Mouse (Mus musculus): Measurements from ENCODE around the gene Nxnl1.

The Nxnl1 gene

DNA sequence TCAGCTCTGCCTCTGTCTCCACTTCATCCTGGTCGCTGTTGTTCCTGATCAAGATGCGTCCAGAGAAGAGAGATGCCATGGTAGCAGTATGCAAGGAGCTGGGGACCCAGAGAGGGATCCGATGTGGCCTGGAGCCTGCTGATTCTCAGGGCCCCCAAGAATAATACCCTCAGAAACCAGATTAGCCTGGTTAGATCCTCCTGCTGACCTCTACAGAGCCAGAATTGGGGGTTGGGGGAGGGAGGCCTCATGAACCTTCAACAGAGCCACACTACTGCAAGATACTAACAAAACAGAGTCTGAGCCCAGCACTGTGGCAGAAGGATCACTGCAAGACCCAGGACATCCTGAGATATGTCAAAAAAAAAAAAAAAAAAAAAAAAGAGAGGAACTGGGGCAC, at the start of gene Nxnl1:
TSS of gene Nxnl1 (minus strand) at position 101 of the 400 bp plus-strand sequence.
- no peak for DNase-seq (ENCODE audit: low read depth in 2 of 2, low spot score in 2 of 2)

DNA sequence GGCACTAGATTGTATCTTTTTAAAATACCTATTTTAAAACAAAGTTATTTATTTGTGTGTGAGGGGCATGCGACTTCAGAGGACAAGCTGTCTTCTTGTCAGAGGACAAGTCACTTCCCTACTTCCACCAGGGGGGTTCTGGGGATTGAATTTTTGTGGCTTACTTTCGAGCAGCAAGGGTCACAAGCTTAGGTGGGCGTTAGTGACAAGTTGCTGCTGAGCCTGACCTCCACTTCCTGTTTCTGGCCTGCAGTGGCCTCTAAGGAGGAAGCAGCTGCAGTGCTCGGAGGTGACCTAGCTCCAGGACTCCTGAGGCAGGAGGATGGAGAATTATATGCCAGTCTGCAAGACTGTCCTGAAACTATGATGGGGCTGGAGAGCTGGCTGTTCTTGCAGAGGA, 47.0 kb upstream of the Nxnl1 start:
- DNase-seq (ENCODE audit: low read depth in 2 of 2, low spot score in 2 of 2) = no peak

DNA sequence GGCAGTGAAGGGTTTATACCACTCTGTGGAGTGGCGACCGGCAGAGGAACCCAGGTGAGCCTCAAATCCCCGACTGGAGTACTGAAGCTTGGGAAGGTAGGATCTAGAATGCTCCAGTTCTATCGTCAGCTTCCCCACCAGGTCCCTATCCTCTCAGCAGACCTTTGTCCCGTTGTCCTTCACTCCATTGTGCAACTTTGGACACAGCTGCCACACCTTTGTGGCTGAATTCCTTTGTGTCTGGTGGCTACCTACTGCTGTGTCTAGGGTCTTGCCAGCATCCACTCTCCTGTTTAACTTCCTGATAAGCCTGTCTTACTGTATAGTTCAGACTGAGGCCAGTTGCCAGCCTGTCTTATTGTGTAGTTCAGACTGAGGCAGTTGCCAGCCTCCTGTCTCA, 45.7 kb upstream of the Nxnl1 start:
- no peak for DNase-seq (ENCODE audit: low read depth in 2 of 2, low spot score in 2 of 2)

DNA sequence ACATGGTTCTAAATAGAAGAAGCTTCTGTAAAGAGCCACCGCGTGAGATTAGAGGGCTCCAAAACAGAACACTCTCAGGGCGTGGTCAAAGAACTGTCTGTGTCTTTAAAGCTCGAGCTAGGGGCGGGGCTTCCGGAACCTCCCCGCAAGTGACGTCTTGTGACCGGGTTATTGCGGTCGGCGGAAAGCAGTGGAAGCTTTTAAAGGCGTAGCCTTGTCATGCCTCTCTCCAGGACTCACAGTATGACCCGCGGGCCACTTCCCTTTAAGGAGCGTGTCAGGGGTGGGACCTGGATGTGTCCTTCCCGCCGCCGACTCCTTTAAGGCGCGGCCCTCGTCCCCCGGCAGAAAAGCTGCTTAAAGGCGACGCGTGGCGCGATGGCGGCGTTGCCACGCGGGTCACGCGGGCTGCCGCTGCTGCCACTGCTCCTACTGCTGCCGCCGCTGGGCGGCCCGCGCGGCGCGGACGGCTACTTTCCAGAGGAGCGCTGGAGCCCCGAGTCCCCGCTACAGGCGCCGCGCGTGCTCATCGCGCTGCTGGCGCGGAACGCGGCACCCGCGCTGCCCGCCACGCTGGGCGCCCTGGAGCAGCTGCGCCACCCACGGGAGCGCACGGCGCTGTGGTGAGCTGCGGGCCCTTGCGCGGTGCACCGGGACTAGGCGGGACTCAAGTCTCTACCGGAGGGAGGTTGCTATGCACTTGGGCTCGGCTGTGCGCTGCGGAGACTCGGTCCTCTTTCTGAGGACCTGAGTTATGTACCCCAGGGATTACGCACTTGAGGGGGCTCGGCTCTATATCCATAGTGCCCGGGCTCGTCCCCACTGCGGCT, 44.6 kb upstream of the Nxnl1 start, which contains the start of gene Colgalt1:
TSS of gene Colgalt1 (plus strand) at position 177 of the 830 bp plus-strand sequence.
- DNase-seq (ENCODE audit: low read depth in 2 of 2, low spot score in 2 of 2) = peak; percentile 97 to 99

DNA sequence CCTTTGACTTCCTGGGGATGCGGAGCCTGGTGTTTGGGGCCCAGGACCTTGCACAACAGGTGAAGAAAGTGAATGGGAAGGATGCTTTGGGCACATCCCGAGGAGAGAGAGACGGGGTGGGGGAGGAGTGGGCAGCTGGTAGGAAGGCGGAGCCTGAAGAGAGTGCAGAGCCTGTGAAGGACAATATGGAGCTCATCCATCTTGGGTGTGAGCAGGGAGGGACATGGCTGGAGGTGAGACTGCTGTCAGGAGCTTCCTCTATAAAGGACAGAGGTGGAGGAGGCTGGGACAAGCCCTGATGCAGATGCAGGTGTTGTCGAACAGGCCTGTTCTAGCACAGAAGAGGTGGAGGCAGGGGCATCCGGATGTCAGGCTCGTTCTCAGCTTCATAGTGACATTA, 37.6 kb upstream of the Nxnl1 start:
- no peak for DNase-seq (ENCODE audit: low read depth in 2 of 2, low spot score in 2 of 2)

DNA sequence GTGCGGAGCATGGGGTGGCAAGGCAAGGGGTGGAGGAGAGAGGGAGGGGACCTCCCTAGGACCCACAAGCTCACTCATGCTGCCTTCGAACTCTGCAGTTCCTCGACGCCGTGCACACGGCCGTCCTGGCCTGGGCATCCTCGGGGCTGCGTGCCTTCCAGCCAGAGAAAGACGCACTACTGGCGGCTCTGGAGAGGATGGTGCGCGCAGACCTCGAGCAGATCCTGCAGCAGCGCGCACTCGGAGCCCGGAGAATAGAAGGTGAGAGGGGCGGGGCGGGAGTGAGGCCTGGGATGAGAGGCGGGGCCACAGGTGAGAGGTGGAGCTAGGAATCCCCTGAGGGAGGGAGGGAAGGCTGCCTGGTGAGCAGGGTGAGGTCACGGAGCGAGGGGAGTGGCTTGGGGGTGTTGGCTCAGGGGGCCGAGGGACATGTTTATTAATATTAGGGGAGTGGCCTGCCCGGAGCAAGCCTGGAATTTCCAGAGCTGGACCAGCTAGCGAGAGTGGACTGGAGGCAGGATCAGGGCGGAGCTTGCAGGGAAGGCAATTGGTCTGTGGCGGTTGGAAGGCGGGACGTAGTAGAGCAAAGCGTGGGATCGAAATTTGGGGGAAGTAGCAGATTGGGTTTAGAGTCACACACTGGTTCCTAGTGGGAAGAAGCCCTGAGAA, 36.4 kb upstream of the Nxnl1 start:
- DNase-seq (ENCODE audit: low read depth in 2 of 2, low spot score in 2 of 2) = no peak

DNA sequence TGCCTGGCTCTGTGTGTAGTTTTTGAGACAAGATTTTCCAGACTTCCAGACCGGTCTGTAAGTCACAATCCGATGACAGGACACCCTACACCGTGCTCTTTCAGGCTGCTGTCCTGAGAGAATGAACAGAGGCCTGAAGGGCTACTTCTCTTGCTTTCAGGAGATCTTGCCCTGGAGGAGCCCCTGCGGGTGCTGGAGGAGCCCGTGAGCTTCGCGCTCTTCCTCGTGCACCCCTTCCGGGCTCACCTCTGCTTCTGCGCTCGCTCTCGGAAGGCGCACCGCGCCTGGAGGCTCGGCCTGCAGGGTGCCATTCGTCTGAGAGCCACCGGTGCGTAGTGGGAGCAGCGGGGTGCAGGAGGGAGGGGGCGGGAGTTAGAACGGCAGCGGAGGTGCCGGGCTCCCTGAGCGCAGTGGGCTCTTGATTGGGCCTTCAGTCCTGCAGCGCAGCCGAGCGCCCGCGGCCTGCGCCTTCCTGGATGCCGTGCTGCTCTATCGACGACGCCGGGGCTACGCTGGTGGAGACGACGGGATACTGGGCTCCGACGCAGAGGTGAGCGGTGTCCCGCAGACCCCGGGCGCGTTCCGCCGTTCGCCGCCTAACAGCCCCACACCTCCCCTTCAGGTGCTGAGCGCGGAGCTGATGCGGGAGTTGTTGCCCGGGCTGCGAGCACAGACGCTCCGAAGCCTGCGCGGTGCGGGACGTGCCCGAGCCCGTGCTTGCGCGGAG, 35.7 kb upstream of the Nxnl1 start:
- no peak for DNase-seq (ENCODE audit: low read depth in 2 of 2, low spot score in 2 of 2)

DNA sequence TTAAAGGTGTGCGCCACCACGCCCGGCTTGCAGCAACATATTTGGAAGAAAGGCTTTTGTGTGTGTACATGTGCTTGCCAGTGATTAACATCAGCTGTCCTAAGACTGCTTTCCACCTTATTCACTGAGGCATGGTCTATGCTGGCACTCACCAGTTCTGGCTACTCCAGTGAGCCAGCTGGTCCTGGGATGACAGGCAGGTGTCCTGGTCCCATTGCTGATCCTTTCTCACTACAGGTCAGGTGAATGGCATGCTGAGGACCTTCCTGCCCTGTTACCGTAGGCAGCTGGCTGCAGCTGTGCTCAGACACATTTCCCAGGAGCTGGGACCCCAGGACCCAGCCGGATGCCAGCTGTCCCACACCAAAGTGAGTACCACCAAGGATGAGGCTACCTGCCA, 32.4 kb upstream of the Nxnl1 start:
- DNase-seq (ENCODE audit: low read depth in 2 of 2, low spot score in 2 of 2) = no peak

DNA sequence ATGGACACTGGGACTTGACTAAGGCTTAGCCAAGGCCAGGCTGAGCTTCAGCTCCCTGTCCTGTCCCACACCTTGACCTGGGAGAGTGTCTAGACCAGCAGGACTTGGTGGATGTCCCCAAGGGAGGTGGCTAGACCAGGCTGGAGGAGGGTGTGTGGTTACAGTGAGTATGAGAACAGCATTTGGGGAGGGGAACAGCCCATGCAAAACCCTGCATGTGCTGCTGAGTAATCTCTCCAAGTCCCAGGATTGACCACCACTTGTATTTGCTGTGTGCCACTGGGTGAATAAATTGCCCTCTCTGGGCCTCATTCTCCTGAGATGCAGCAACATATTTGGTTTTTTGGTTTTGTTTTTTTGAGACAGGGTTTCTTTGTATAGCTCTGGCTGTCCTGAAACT, 32.0 kb upstream of the Nxnl1 start:
- DNase-seq (ENCODE audit: low read depth in 2 of 2, low spot score in 2 of 2) = no peak

DNA sequence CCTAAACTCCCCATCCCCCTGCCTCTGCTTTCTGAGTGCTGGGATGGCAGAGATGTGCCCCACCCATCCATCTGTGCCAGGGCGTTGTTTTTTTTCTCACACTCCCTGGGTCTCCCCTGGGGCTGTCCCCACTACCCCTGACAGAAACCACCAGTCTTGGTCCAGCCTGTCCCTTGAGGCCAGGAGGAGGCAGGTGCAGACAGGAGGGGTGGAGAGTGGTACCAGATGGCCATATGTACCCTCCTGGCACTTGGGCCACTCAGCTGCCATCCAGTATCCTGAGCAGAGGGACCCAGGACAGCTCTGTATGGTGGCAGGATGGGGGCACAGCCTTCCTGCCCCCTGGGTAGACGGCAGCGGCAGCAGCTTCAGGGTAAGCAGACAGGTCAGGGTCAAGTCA, 31.1 kb upstream of the Nxnl1 start, which contains the start of gene Fam129c:
TSS of gene Fam129c (plus strand) at position 198 of the 400 bp plus-strand sequence.
- no peak for DNase-seq (ENCODE audit: low read depth in 2 of 2, low spot score in 2 of 2)

DNA sequence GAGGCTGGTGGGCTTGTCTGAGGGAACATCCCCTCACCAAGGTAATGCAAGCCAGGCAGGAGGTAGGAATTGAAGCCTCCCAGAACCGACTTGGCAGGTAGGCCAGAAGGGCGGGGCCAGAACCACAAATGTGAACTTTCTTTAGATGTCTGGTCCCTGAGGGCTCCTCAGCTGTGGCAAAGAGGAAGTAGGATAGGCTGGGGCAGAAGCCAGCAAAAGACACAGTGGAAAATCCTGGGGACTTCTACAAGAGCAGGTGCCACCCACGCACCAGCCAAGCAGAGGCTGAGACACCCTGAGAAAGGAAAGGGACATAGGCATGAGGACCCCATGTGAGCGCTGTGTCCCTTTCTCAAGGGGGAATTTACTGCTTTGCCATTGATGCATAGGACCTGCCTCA, 30.4 kb upstream of the Nxnl1 start:
- DNase-seq (ENCODE audit: low read depth in 2 of 2, low spot score in 2 of 2) = no peak

DNA sequence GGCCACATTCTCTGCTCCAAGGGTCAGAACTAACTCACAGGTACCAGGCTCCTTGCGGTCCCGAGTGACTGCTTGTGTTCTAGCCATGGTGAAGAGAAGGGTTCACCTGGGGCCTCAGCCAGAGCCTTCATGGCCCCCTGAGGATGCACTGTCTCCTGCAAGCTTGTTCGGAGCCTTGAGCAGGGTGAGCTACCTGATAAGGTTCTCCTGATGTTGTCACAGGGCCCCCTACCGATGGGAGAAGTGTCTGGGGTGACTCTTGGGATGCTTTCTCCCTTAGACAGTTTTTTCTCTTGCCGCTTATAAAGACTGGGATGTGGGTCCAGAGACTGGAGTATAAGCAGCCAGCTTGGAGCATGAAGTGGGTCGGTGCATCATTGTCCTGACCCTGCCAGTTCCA, 30.0 kb upstream of the Nxnl1 start:
- no peak for DNase-seq (ENCODE audit: low read depth in 2 of 2, low spot score in 2 of 2)

DNA sequence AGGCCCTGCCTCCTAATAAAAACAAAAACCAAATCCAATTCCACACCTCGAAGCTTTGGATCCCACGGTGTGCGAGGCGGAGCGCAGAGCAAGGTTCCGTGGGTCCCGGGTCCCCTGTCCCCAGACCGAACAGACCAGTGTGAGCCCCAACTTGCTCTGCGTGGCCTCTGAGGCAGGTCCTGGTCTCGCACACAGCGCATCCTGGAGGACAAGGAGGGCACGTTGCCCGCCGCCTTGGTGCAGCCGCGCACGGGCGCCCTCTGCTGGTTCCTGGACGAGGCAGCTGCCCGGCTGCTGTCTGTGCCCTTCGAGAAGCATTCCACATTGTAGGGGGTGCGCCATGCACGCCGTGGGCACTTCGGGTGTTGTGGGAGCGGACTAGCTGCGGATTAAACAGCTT, 29.5 kb upstream of the Nxnl1 start:
- peak; percentile 90 for DNase-seq (ENCODE audit: low read depth in 2 of 2, low spot score in 2 of 2)

DNA sequence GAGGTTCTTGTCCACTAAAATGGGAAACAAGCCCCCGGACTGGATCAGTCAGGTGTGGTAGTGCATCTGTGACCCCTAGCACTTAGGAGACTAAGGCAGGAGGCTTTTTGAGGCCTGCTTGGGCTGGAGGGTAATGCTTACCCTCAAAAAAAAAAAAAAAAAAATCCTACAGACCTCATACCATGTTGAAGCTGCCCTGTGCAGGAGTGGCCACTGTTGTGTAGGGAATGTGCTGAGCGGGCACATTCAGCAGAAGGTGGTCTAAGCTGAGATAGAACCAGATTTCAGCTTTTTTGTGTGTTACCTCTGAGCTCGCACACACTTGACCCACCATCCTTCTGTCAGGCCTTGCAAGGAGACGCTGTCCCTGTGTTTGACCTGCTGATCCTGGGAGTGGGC, 27.9 kb upstream of the Nxnl1 start:
- no peak for DNase-seq (ENCODE audit: low read depth in 2 of 2, low spot score in 2 of 2)

DNA sequence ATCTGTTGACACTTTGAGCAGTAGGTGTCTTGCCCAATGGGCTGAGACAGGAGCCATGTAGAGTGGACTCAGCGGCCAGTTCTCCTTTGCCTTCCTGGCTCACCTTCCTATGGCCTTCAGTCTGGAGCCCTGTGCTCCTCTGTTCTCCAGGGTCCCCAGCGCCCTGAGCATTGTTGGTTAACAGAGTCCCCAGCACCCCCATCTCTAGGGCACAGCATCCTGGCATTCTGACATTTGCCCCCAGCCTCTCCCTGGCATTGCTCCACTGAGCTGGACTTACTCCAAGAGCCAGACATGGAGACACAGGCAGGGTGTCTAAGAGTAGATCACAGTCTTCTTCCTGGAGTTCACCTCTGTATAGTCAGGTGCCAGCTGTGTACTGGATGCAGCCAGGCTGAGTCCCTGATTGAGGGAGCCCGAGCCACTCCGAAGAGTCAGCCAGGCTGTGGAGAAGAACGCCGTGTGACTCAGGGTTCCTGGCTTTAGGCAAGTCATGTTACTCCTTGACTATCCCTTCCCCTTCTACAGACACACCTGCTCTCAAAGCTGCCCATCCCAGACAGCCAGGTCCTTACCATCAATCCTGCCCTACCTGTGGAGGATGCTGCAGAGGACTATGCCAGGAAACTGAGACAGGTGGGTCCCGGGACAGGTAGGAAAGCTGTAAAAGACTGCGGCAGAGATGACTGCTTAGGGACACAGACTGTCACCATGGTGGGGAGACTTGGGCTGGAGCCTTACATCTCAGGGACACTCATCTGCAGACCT, 27.3 kb upstream of the Nxnl1 start:
- no peak for DNase-seq (ENCODE audit: low read depth in 2 of 2, low spot score in 2 of 2)

DNA sequence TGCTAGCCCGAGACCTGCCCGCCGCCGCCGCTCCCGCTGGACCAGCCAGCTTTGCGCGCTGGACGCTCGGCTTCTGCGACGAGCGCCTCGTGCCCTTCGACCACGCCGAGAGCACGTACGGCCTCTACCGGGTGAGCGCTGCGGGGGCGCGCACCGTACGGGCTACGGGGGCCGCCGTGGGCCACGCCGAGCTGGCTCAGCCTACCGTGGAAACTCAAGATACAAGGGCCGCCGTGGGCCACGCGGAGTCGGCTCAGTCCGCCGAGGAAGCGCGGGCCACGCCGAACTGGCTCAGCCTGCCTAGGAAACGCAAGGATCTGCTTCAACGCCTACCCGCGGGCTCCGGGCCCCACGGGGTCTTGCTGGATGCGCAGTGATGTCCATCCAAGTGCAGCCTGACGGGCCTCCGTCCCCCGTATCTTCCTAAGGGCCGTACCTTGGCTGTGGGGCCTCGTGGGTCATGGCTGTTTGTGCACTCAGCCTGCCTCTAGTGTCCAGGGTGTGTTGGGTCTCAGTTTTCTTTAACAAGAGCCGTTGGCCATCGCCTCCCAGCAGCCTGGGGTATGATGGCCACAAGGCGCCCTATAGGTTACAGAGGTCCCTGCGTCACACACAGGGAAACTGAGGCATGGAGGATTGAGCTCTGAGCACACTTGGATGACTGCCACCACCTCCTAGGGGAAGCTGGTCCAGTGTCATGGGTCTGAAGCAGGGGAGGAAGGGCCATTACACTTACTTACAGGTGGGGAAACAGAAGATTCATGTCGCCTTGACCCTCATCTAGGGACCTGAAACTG, 26.2 kb upstream of the Nxnl1 start:
- peak; percentile 42 to 46 for DNase-seq (ENCODE audit: low read depth in 2 of 2, low spot score in 2 of 2)

DNA sequence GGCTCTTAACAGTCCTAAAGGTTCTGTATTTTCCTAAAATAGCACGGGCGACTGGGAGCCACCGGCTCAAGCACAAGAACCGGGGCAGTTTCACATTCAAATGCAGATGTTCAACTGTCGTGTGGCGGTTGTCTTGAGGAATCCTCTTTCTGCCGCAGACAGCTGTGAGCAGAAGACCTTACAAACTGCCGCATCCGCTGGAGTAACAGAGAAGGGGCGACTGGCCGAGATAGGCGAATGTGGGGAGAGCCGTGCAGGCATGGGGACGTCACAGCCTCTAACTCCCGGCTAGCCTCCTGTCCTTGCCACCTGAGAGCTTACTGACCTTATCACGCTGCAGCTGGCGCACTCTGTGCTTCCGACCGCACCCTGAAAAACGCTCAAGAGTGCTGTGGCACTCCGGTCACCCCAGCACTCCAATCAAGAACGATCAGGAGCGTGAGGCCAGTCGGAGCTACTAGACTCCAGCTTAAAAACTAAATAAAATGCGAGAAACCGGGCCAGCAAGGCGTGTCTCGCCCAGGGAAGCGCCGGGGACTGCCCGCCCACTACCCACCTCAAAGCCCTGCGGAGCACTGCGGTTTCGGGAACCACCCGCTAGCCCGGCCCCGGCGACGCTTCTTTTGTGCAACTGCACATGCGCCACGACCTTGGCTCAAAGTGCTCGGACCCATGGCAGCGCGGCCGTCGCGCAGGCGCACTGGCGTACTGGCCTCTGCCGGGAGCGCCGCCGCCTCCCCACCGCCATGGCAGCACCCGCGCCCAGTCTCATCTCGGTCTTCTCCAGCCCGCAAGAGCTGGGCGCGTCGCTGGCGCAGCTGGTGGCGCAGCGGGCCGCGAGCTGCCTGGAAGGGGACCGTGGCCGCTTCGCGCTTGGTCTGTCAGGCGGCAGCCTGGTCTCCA, 25.3 kb upstream of the Nxnl1 start, which contains the start of gene Pgls:
TSS of gene Pgls (plus strand) at position 706 of the 903 bp plus-strand sequence.
- peak; percentile 60 to 75 for DNase-seq (ENCODE audit: low read depth in 2 of 2, low spot score in 2 of 2)

DNA sequence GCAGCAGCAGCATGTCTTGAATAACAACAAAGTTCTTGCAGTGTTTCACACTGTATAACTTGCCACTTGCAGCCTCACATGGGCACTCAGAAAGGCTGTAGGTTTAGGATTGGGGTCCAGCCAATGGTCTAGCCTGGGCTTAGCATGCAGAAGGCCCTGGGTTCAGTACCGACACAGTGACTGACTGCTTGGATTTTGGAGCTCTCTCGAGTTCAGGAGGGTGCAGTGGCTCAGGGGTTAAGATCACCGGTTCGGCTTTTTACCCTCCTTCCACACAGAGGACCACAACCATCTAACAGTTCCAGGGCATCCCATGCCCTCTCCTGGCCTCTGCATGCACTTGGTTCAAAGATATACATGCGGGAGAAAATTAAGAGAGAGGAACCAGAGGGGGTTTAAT, 24.6 kb upstream of the Nxnl1 start:
- DNase-seq (ENCODE audit: low read depth in 2 of 2, low spot score in 2 of 2) = no peak

DNA sequence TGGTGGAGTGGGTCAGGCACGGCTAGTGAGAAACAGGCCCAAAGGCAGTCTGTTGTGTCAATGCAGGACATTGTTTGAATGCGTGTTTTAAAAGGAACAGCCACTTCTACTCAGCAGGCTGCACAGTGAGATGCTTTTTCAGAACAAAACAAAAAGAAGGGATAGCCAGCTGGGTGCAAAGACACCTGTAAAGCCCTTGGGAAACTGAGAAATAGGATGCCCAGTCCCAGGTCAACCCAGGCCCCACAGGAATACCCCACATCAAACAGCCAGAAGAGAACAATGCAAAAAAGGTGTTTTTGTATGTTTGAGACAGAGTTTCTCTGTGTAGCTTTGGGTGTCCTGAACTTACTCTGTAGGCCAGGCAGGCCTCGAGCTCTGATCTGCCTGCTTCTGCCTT, 22.4 kb upstream of the Nxnl1 start:
- DNase-seq (ENCODE audit: low read depth in 2 of 2, low spot score in 2 of 2) = no peak
